ENCODE assay signal across 8 mouse cellular contexts in the genomic region with DNA sequence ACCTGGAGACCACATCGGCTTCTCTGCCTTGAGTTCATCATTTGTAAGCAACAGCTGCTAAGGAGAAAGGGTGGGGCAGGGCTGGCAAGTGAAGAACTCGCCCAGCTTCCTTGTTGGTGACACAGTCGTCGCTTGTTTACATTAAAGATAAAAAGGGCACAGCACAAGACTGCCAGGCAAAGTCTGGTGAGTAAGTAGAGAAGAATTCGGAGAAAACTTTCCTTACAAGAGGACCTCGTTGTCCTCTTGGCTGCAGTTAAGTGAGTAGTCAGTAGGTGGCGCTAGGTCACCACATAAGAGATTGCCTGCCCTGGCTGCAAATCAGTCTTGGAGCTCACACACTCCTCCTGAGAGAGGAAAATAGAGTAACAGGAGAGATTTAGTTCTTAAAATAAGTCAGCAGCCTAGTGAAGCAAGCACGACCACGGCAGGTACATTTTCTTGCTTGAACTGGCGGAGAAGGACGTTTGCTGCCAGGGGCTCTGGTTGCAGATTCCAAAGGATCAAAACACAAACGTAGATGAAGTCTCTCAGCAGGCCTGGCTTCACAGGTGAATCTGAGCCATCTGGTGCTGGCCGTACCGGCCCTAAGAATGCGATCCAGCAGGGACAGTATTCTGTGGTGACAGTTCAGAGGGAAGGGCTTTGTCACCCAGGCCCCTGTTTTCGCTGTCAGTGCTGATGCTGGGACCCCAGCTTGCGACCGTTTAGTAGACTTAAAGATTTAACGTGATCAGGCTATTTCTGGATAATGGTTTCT. TPM values are rescaled to one million over a fixed set of nuclear protein-coding genes. Genes with fewer than 3 reads are reported as not detected.
A peak's percentile ranks its signal among the peaks of the same experiment; 100 is the strongest.
DNase-seq lines count a peak whose midpoint lies in the region; ATAC-seq lines count a peak whose summit lies in the region.

No protein-coding gene starts in this region.

- peak; percentile 75 for DNase-seq in Muller cell, postnatal 12 days (ENCODE audit: inconsistent ontology term)
- peak; percentile 74 to 83 for DNase-seq in cerebellum, adult 18-20 months
- DNase-seq in frontal cortex, adult 2 months (ENCODE audit: extremely low spot score in 1 of 2, low spot score in 1 of 2): peak; percentile 63 to 93
- peak; percentile 88 for DNase-seq in hindbrain, embryonic 10.5 days (ENCODE audit: low spot score)
- DNase-seq in layer of hippocampus, postnatal 14 days (ENCODE audit: low spot score in 2 of 2): peak; percentile 79 to 85
- peak; percentile 72 for DNase-seq in right cerebral cortex, adult 18-20 months
- DNase-seq in urinary bladder, adult 18-20 months (ENCODE audit: low spot score in 2 of 2): peak; percentile 60 to 79

- peaks cover 8% of the 10 kb centered on the region; the same call in 1 of the 2 replicates for H3K4me1 ChIP-seq in hindbrain, embryonic 10.5 days (replicated peaks)

- ATAC-seq in megakaryocyte, adult 5-6 weeks (ENCODE audit: poor library complexity, severe bottlenecking): peak; percentile 79

- 29% methylated on average over 19 of the region's 19 CpGs for WGBS in hindbrain, embryonic 10.5 days

- no peak overlapping the region for H3K4me3 ChIP-seq in hindbrain, embryonic 10.5 days

- no peaks in the 10 kb centered on the region for H3K36me3 ChIP-seq in hindbrain, embryonic 10.5 days

- peaks cover 9% of the 10 kb centered on the region for H3K9me3 ChIP-seq in hindbrain, embryonic 10.5 days

- H3K27me3 ChIP-seq in hindbrain, embryonic 10.5 days (ENCODE audit: insufficient read depth, poor library complexity, severe bottlenecking): no peaks in the 10 kb centered on the region

- H3K27ac ChIP-seq in hindbrain, embryonic 10.5 days: no peak overlapping the region

RNA-seq across cellular contexts. Expression of a gene that starts 24.2 kb away (rescaled TPM):
- 0.68 and 0.80 TPM in 2 replicates for polyA plus RNA-seq in frontal cortex, adult 2 months (2012; rRNA removed)
- polyA plus RNA-seq in hindbrain, embryonic 10.5 days (2016; fragmentation: Nextera tagmentation; extraction: Ambion mirVana): 0.13 TPM in 1 of 2 replicates, not detected in the other
- total RNA-seq in layer of hippocampus, postnatal 14 days (2021): 1 to 10 TPM in 1 of 2 experiments, not detected in 1; 1.1 TPM
- total RNA-seq in megakaryocyte, adult 5-6 weeks (2015): not detected in 2 replicates
- 0.12 TPM in 1 of 2 replicates, not detected in the other for total RNA-seq in megakaryocyte, adult 5-6 weeks (2017)

RNA-seq across cellular contexts. Expression of a gene that starts 53.4 kb away (rescaled TPM):
- polyA plus RNA-seq in frontal cortex, adult 2 months (2012; rRNA removed): 34.0 and 34.7 TPM in 2 replicates
- 16.3 and 19.0 TPM in 2 replicates for polyA plus RNA-seq in hindbrain, embryonic 10.5 days (2016; fragmentation: Nextera tagmentation; extraction: Ambion mirVana)
- total RNA-seq in layer of hippocampus, postnatal 14 days (2021): 10 to 100 TPM; 14.2 to 15.6 TPM
- total RNA-seq in megakaryocyte, adult 5-6 weeks (2015): 7.5 and 9.1 TPM in 2 replicates
- 9.4 and 11.0 TPM in 2 replicates for total RNA-seq in megakaryocyte, adult 5-6 weeks (2017)
